Mouse (Mus musculus) hindbrain, embryonic 16.5 days (tissue): Measurements from ENCODE around the gene Gm44579. TPM values are rescaled to one million over a fixed set of nuclear protein-coding genes. Genes with fewer than 3 reads are reported as not detected.

Experiments used
- ATAC-seq: fragments of 200-750 bp; cut with Nextera tagmentation; 2 replicates; pipeline ENCODE4 v1.8.0; 2017; ENCODE audit warnings: moderate TSS enrichment, moderate library complexity
- H3K27ac ChIP-seq: fragments of 300-500 bp; sonication (generic); 2 replicates; pipeline ENCODE4 v1.5.1; 2014; ENCODE audit warnings: low read depth, mild to moderate bottlenecking, control low read depth, low read length, moderate library complexity
- H3K27me3 ChIP-seq: fragments of 300-500 bp; sonication (generic); replicated peaks from 2 replicates; pipeline ENCODE4 v1.6.1; 2014; ENCODE audit warnings: low read length; ENCODE audit not compliant: control insufficient read depth, insufficient read depth
- H3K36me3 ChIP-seq: fragments of 300-500 bp; sonication (generic); 2 replicates; pipeline ENCODE4 v1.6.1; 2014; ENCODE audit warnings: mild to moderate bottlenecking, low read length, moderate library complexity, mixed read lengths; ENCODE audit not compliant: control insufficient read depth, insufficient read depth
- H3K4me1 ChIP-seq: fragments of 300-500 bp; sonication (generic); 2 replicates; pipeline ENCODE4 v1.6.1; 2014; ENCODE audit warnings: low read depth, low read length; ENCODE audit not compliant: control insufficient read depth, insufficient read depth
- H3K4me2 ChIP-seq: fragments of 300-500 bp; sonication (generic); 2 replicates; pipeline ENCODE4 v1.6.1; 2014; ENCODE audit warnings: mild to moderate bottlenecking, low read length, control low read depth, moderate library complexity
- H3K4me3 ChIP-seq: fragments of 300-500 bp; sonication (generic); 2 replicates; pipeline ENCODE4 v1.5.1; 2014; ENCODE audit warnings: mild to moderate bottlenecking, low read length, control low read depth, moderate library complexity
- H3K9ac ChIP-seq: fragments of 300-500 bp; sonication (generic); 2 replicates; pipeline ENCODE4 v1.6.1; 2014; ENCODE audit warnings: low read depth, mild to moderate bottlenecking, control low read depth, low read length, moderate library complexity
- H3K9me3 ChIP-seq: fragments of 300-500 bp; sonication (generic); 2 replicates; pipeline ENCODE4 v1.6.1; 2014; ENCODE audit warnings: mild to moderate bottlenecking, low read length, moderate library complexity; ENCODE audit not compliant: control insufficient read depth
- WGBS: fragments of 180-500 bp; shearing (Covaris S2); extraction: QIAGEN DNeasy Blood & Tissue Kit; methylation state at CpG from one replicate; pipeline ENCODE4 v1.1.7; 2014; 5-methylcytosine and 5-hydroxymethylcytosine counted together
- polyA plus RNA-seq: library from polyadenylated mRNA; unstranded; fragments of >200 nt; fragmentation: Nextera tagmentation; extraction: Ambion mirVana; gene quantifications from 2 replicates; pipeline ENCODE4 v1.2.1, GENCODE M21; 2015

Gm44579 gene
- polyA plus RNA-seq, 1 experiment from 2014 or later, result not detected

DNA sequence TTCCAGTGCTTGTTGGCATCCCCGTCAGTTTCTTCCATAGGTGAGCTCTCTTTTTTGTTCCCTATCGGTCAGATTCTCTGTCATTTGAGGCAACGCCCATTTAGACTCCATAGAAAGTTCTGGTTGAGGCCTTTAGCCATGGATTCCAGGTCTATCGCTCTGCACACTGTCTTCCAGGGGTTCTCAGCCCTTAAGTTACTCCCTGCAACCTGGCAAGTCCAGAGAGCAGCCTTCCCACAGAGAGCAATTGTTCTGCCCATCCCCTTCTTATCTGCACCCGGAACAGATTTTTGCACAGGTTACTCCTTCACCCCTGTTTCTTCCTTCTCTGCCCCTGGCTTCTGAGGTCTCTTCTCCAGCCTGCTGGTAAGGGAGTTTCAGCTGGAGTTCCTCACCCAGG, 48.7 kb downstream of the Gm44579 start:
- Histone ChIP-seq H3K27ac (no peak overlapping the region), H3K4me1 (peaks cover 9% of the 10 kb centered on the region), H3K4me2 (peak overlapping the region; percentile 72; the same call in 1 of the 2 replicates), H3K4me3 (no peak overlapping the region), H3K9ac (no peak overlapping the region), H3K36me3 (no peaks in the 10 kb centered on the region), H3K9me3 (no peaks in the 10 kb centered on the region), H3K27me3 (0 out of 2 replicates have a peak, but pooled peaks cover 2% of the 10 kb centered on the region)
- 75% methylated on average over 5 of the region's 5 CpGs for WGBS
- no peak for ATAC-seq

DNA sequence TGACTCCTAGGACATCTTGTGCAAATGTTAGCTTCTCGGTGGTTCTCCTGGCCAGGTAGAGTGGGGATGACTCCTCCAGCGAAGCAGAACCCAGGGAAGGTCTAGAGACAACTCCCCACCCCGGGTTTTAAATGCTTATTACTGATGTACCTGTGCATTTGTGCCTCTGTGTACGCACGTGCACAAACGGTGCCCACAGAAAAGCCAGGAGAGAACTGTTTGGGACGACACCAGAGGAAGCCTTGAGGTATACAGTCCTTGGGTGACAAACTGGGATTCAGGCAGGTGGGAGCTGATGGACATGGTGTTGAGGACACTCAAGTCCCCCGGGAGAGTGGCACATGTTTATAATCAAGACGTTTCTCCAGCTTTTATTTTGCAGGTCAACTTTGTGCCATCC, 49.9 kb downstream of the Gm44579 start:
- Histone ChIP-seq H3K4me2 (peak overlapping the region; percentile 72), H3K36me3 (no peaks in the 10 kb centered on the region), H3K4me1 (peaks cover 9% of the 10 kb centered on the region), H3K9ac (no peak overlapping the region), H3K27me3 (no peaks in the 10 kb centered on the region), H3K9me3 (no peaks in the 10 kb centered on the region), H3K4me3 (peak overlapping the region; percentile 70), H3K27ac (no peak overlapping the region)
- WGBS, result 72% methylated on average over 9 of the region's 9 CpGs
- no peak for ATAC-seq

DNA sequence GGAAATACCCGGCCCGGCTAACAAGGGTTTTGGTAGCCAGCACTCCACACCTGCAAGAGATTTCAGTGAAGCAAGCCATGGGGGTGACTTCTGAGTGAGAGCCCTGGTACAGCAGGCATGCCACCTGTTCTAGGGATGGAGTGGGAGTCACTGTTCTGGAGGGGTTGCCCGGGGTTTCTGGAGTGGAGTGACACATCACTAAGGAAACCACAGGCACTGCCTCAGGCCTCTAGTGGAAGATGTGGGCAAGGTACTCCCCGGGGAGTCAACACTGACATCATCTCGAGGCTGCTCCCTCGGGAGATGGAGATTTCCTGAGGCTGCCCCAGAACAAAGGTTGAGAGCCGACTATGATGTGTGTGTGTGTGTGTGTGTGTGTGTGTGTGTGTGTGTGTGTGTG, 50.4 kb downstream of the Gm44579 start:
- 25% methylated on average over 7 of the region's 7 CpGs for WGBS
- H3K4me3 ChIP-seq, result peak overlapping the region; percentile 70
- no peak for ATAC-seq

DNA sequence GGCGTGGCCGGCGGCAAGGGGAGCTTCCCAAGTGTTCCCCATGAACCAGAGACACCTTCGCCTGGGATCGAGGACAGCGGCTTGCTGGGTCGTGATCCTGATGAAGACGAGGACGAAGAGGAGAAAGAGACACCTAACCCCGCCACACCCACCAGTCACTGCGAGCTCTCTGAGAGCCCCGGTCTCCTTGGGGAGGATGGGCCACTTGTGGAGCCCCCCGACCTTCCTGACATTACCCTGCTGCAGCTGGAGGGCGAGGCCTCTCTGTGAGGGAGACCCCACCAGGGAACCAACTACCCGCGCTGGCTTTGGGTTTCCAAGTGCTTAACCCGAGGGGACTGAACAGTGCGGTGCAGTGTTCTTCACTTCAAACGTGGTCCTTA, 52.2 kb downstream of the Gm44579 start:
- no peak overlapping the region; the same call in 1 of the 2 replicates for H3K27ac ChIP-seq
- H3K4me3 ChIP-seq, result peak overlapping the region; percentile 70
- no peaks in the 10 kb centered on the region for H3K9me3 ChIP-seq
- peak overlapping the region; percentile 77 for H3K9ac ChIP-seq
- H3K27me3 ChIP-seq, result no peaks in the 10 kb centered on the region
- H3K36me3 ChIP-seq, result no peaks in the 10 kb centered on the region
- WGBS, result 4% methylated on average over 19 of the region's 19 CpGs
- no peak for ATAC-seq
- H3K4me2 ChIP-seq, result peak overlapping the region; percentile 72
- H3K4me1 ChIP-seq, result peaks cover 8% of the 10 kb centered on the region

More for the DNA sequence above, 50.4 kb downstream of the Gm44579 start:
- no peaks in the 10 kb centered on the region for H3K36me3 ChIP-seq
- H3K27me3 ChIP-seq, result no peaks in the 10 kb centered on the region
- peak overlapping the region; percentile 72 for H3K4me2 ChIP-seq
- H3K4me1 ChIP-seq, result peaks cover 9% of the 10 kb centered on the region
- H3K9me3 ChIP-seq, result no peaks in the 10 kb centered on the region
- peak overlapping the region; percentile 53 for H3K9ac ChIP-seq
- no peak overlapping the region for H3K27ac ChIP-seq

DNA sequence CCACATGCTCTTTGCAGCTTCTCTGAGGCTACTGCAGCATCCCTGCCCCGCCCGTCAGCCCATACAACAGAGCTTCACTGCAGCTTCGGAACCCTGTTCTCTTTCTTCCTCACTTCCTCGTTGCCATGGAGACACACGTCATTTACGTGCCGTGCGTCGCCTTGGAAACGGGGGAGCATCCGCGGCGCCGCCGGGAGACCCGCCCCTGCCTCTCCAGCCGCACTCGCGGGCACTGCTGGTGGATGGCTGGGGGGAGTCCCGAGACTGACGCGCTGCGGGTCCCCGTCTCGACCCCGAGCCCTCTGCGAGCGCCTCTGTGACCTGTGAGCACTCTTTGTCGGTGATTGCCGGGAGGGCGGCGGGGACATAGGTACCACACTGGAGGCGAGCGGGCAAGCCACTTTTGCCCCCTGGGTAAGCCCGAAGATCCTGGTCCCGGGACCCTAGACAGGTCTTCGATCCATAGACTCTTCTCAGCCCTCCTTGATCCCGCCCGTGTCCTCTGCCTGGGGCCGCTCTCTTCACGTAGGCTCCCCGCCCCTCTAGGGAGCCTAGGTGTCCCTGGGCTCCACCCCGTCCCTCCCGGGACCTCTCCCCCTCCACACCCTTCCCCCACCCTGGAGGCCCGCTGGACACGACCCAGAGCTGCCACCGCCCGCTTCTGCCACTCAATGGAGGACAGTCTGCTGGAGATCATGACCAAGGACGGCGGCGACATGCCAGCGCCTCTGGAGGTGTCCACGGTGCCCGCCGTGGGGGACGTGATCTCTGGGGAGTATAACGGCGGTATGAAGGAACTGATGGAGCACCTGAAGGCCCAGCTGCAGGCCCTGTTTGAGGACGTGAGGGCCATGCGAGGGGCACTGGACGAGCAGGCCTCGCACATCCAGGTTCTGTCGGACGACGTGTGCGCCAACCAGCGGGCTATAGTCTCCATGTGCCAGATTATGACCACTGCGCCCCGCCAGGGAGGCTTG, 52.8 kb downstream of the Gm44579 start:
- H3K9me3 ChIP-seq, result no peaks in the 10 kb centered on the region
- WGBS, result under 1% methylated on average over 63 of the region's 69 CpGs
- peak overlapping the region; percentile 70 for H3K4me3 ChIP-seq
- peak overlapping the region; percentile 94 for H3K27ac ChIP-seq
- no peaks in the 10 kb centered on the region for H3K36me3 ChIP-seq
- no peaks in the 10 kb centered on the region for H3K27me3 ChIP-seq
- H3K4me1 ChIP-seq, result peaks cover 7% of the 10 kb centered on the region
- ATAC-seq, result peak; percentile 95
- peak overlapping the region; percentile 72 for H3K4me2 ChIP-seq
- H3K9ac ChIP-seq, result peak overlapping the region; percentile 77

DNA sequence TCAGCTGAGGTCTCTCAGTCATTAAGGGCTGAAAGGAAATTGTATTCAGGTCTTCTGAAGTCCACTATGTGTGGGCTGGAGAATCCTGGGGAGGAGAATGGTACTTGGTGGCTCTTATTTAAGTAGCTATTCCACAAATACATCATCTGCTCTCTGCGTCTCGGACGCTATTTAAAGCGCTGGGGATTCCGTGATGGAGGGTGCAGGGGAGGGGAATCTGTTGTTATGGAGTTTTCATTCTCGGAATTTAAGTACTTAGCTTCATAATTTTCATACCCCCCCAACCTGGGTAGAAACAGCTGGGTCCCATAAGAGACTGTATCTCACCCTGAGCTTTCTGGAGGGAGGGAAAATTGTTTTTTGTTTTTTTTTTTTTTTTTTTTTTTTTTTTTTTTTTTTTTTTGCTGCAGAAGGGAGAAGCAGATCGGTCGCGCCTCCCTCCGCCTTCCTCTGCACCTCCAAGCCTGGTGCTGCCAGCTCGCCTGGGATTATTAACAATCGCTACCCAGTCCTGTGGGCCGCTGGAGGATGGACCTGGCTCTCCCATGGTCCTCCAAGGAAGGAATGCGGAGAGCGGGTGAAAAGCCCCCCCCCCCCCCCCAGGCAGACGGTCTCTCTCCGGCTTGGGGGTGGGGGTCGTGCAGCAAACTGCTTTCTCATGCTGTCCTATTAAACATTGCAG, 53.7 kb downstream of the Gm44579 start, which contains the start of gene Ccdc184:
Gene Ccdc184, plus strand, starts transcription at position 196 of the 682 bp plus-strand sequence.
- H3K36me3 ChIP-seq, result no peaks in the 10 kb centered on the region
- peak within 1 kb of the TSS; percentile 77 for H3K9ac ChIP-seq
- H3K27me3 ChIP-seq, result no peaks in the 10 kb centered on the region
- H3K27ac ChIP-seq, result peak within 1 kb of the TSS; percentile 94
- H3K4me2 ChIP-seq, result peak within 1 kb of the TSS; percentile 72
- peaks cover 7% of the 10 kb centered on the region for H3K4me1 ChIP-seq
- under 1% methylated on average over 17 of the region's 18 CpGs for WGBS
- peak within 1 kb of the TSS; percentile 70 for H3K4me3 ChIP-seq
- no peaks in the 10 kb centered on the region for H3K9me3 ChIP-seq
- ATAC-seq, result peak; percentile 62

DNA sequence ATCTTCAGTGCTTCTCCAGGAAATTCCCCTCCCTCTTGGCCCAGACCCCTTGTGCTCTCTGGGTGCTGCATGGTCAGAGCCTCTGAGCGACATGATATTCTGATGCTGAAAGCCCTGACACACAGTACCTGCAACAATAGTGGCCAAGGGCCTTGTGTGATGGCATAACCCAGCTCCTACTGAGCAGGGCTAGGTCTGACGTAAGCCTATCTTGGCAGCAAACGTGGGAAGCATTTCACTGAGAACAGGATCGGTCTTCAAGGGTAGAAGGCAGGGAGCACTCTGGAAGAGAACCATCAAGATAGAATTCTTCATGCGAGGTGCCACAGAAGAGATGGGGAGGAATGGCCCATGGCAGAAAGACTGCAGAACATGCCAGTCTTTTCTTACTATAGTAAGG, 55.3 kb downstream of the Gm44579 start, which contains the start of gene Asb8:
Gene Asb8, minus strand, starts transcription at position 101 of the 400 bp plus-strand sequence.
- ATAC-seq, result no peak
- Histone ChIP-seq H3K9me3 (no peaks in the 10 kb centered on the region), H3K27me3 (no peaks in the 10 kb centered on the region), H3K4me1 (peaks cover 3% of the 10 kb centered on the region), H3K36me3 (no peaks in the 10 kb centered on the region), H3K4me2 (peak within 1 kb of the TSS; percentile 72; the same call in 1 of the 2 replicates), H3K4me3 (no peak within 1 kb of the TSS), H3K9ac (no peak within 1 kb of the TSS), H3K27ac (no peak within 1 kb of the TSS)
- 90% methylated on average over 5 of the region's 5 CpGs for WGBS

DNA sequence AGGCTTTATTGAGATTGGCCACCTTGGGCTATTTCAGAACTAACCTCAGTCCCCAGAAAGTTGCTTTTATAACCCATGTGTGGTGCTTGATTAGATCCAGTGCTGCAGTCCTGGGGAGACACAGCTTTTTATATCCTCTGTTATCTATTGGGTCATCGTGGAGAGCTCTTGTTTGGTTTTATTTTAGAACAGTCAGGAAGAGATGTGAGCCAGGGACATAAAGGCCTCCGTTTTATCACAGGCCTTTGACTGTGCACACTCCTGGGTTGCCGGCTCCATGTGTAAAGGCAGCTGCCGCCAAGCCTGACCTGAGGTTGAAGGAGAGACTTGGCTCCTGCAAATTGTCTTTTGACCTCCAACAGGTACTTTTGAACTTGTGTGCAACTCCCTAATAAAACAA, 58.2 kb downstream of the Gm44579 start:
- Histone ChIP-seq H3K27me3 (no peaks in the 10 kb centered on the region), H3K36me3 (no peaks in the 10 kb centered on the region), H3K4me2 (no peak overlapping the region), H3K27ac (no peak overlapping the region), H3K9ac (no peak overlapping the region), H3K4me1 (no peaks in the 10 kb centered on the region; the same call in 1 of the 2 replicates), H3K9me3 (no peaks in the 10 kb centered on the region), H3K4me3 (no peak overlapping the region)
- WGBS, result 86% methylated on average over 4 of the region's 4 CpGs
- no peak for ATAC-seq
